Mouse (Mus musculus) heart, embryonic 15.5 days (tissue): ENCODE data around the gene Hdgf. TPM values are rescaled to one million over a fixed set of nuclear protein-coding genes. Genes with fewer than 3 reads are reported as not detected.
"Not testable (repeated sequence)": the region's sequence is repeated elsewhere in the genome, so short reads cannot be mapped to it uniquely, and the experiment has no call there.

Experiments used
- ATAC-seq: fragments of 200-750 bp; cut with Nextera tagmentation; replicated peaks from 2 replicates; pipeline ENCODE4 v1.8.0; 2017; ENCODE audit warnings: low read depth, moderate TSS enrichment; ENCODE audit not compliant: insufficient number of reproducible peaks, insufficient read depth, low FRiP score
- H3K27ac ChIP-seq: fragments of 300-500 bp; sonication (generic); 2 replicates; pipeline ENCODE4 v1.5.1; 2015; ENCODE audit warnings: mild to moderate bottlenecking, inconsistent platforms
- H3K27me3 ChIP-seq: fragments of 300-500 bp; sonication (generic); 2 replicates; pipeline ENCODE4 v1.6.1; 2015; ENCODE audit warnings: inconsistent platforms
- H3K36me3 ChIP-seq: fragments of 300-500 bp; sonication (generic); 2 replicates; pipeline ENCODE4 v1.6.1; 2015; ENCODE audit warnings: mild to moderate bottlenecking, inconsistent platforms
- H3K4me1 ChIP-seq: fragments of 300-500 bp; sonication (generic); replicated peaks from 2 replicates; pipeline ENCODE4 v1.6.1; 2015; ENCODE audit warnings: inconsistent platforms
- H3K4me2 ChIP-seq: fragments of 300-500 bp; sonication (generic); 2 replicates; pipeline ENCODE4 v1.6.1; 2015; ENCODE audit warnings: inconsistent platforms, mild to moderate bottlenecking, moderate library complexity
- H3K4me3 ChIP-seq: fragments of 300-500 bp; sonication (generic); 2 replicates; pipeline ENCODE4 v1.5.1; 2015; ENCODE audit warnings: mild to moderate bottlenecking, inconsistent platforms
- H3K9ac ChIP-seq: fragments of 300-500 bp; sonication (generic); 2 replicates; pipeline ENCODE4 v1.6.1; 2015; ENCODE audit warnings: mild to moderate bottlenecking, inconsistent platforms
- H3K9me3 ChIP-seq: fragments of 300-500 bp; sonication (generic); replicated peaks from 2 replicates; pipeline ENCODE4 v1.6.1; 2016; ENCODE audit warnings: inconsistent platforms
- WGBS: fragments of 180-500 bp; shearing (Covaris S2); methylation state at CpG from one replicate; pipeline ENCODE4 v1.1.7; 2015; ENCODE audit warnings: mixed read lengths; 5-methylcytosine and 5-hydroxymethylcytosine counted together
- polyA plus RNA-seq: library from polyadenylated mRNA; unstranded; fragments of >200 nt; fragmentation: Nextera tagmentation; extraction: Ambion mirVana; gene quantifications from 2 replicates; pipeline ENCODE4 v1.2.1, GENCODE M21; 2015

The Hdgf gene
- 134 and 161 TPM in 2 replicates for polyA plus RNA-seq

GRCm38 (mm10) chr3:87905880-87906485 is at the start of gene Hdgf:
Gene Hdgf (plus strand): TSS chr3:87906321.
- peak within 1 kb of the TSS; percentile 96 for H3K4me3 ChIP-seq
- H3K9ac ChIP-seq: peak within 1 kb of the TSS; percentile 98
- H3K27me3 ChIP-seq: no peaks in the 10 kb centered on the region
- peak within 1 kb of the TSS; percentile 97 for H3K27ac ChIP-seq
- WGBS: under 1% methylated on average over 57 of the region's 57 CpGs
- H3K4me1 ChIP-seq: peaks cover 34% of the 10 kb centered on the region
- no peaks in the 10 kb centered on the region for H3K9me3 ChIP-seq
- peak; percentile 93 for ATAC-seq
- H3K36me3 ChIP-seq: no peaks in the 10 kb centered on the region
- H3K4me2 ChIP-seq: peak within 1 kb of the TSS; percentile 78

GRCm38 (mm10) chr3:87857666-87858065 is 48.5 kb upstream of the Hdgf start:
- Histone ChIP-seq H3K4me3 (no peak overlapping the region), H3K9me3 (no peaks in the 10 kb centered on the region), H3K4me1 (no peaks in the 10 kb centered on the region), H3K36me3 (peaks cover 51% of the 10 kb centered on the region), H3K27ac (no peak overlapping the region), H3K4me2 (no peak overlapping the region), H3K9ac (no peak overlapping the region), H3K27me3 (no peaks in the 10 kb centered on the region)
- no peak for ATAC-seq
- 82% methylated on average over 8 of the region's 8 CpGs for WGBS

GRCm38 (mm10) chr3:87859813-87860212 is 46.3 kb upstream of the Hdgf start:
- H3K4me1 ChIP-seq: no peaks in the 10 kb centered on the region
- H3K36me3 ChIP-seq: peaks cover 67% of the 10 kb centered on the region

GRCm38 (mm10) chr3:87864111-87864510 is 42.0 kb upstream of the Hdgf start:
- H3K9me3 ChIP-seq, H3K27ac ChIP-seq, ATAC-seq, H3K4me3 ChIP-seq, H3K4me2 ChIP-seq, H3K4me1 ChIP-seq, H3K9ac ChIP-seq, H3K27me3 ChIP-seq: not testable (repeated sequence)
- peaks cover 89% of the 10 kb centered on the region for H3K36me3 ChIP-seq
- 87% methylated on average over 4 of the region's 4 CpGs for WGBS

More at GRCm38 (mm10) chr3:87859813-87860212, 46.3 kb upstream of the Hdgf start:
- no peak overlapping the region for H3K27ac ChIP-seq
- WGBS: 23% methylated on average over 3 of the region's 3 CpGs
- no peaks in the 10 kb centered on the region for H3K27me3 ChIP-seq
- H3K9ac ChIP-seq: no peak overlapping the region
- no peak overlapping the region for H3K4me2 ChIP-seq
- no peaks in the 10 kb centered on the region for H3K9me3 ChIP-seq
- ATAC-seq: 0 out of 2 replicates have a peak, but pooled peaks have one; percentile 58
- H3K4me3 ChIP-seq: no peak overlapping the region

GRCm38 (mm10) chr3:87877730-87878129 is 28.4 kb upstream of the Hdgf start:
- Histone ChIP-seq H3K9me3 (no peaks in the 10 kb centered on the region), H3K27me3 (no peaks in the 10 kb centered on the region), H3K4me3 (no peak overlapping the region), H3K36me3 (peaks cover 15% of the 10 kb centered on the region), H3K4me1 (peaks cover 11% of the 10 kb centered on the region), H3K27ac (0 out of 2 replicates have a peak overlapping the region, but pooled peaks have one; percentile 14), H3K9ac (no peak overlapping the region), H3K4me2 (no peak overlapping the region)
- ATAC-seq: no peak
- WGBS: 80% methylated on average over 4 of the region's 4 CpGs

GRCm38 (mm10) chr3:87884291-87884690 is 21.8 kb upstream of the Hdgf start:
- Histone ChIP-seq H3K27me3 (no peaks in the 10 kb centered on the region), H3K4me2 (peak overlapping the region; percentile 78), H3K36me3 (peaks cover 11% of the 10 kb centered on the region; the same call in 1 of the 2 replicates), H3K9me3 (no peaks in the 10 kb centered on the region), H3K4me1 (peaks cover 20% of the 10 kb centered on the region), H3K27ac (peak overlapping the region; percentile 96), H3K4me3 (peak overlapping the region; percentile 99), H3K9ac (peak overlapping the region; percentile 96)
- 0% methylated on average over 3 of the region's 3 CpGs for WGBS
- no peak for ATAC-seq

GRCm38 (mm10) chr3:87884708-87885251 is 21.3 kb upstream of the Hdgf start:
- Histone ChIP-seq H3K4me3 (peak overlapping the region; percentile 99), H3K36me3 (peaks cover 9% of the 10 kb centered on the region; the same call in 1 of the 2 replicates), H3K9me3 (no peaks in the 10 kb centered on the region), H3K4me2 (peak overlapping the region; percentile 78), H3K9ac (peak overlapping the region; percentile 96), H3K27me3 (no peaks in the 10 kb centered on the region), H3K4me1 (peaks cover 20% of the 10 kb centered on the region), H3K27ac (peak overlapping the region; percentile 96)
- ATAC-seq: peak; percentile 9
- 0% methylated on average over 28 of the region's 28 CpGs for WGBS

- no peaks in the 10 kb centered on the region for H3K27me3 ChIP-seq
- peak within 1 kb of the TSS; percentile 99 for H3K4me3 ChIP-seq
- peak; percentile 97 for ATAC-seq
- no peaks in the 10 kb centered on the region for H3K9me3 ChIP-seq
- H3K27ac ChIP-seq: peak within 1 kb of the TSS; percentile 96
- H3K36me3 ChIP-seq: peaks cover 3% of the 10 kb centered on the region; the same call in 1 of the 2 replicates
- H3K4me2 ChIP-seq: peak within 1 kb of the TSS; percentile 78
- WGBS: under 1% methylated on average over 33 of the region's 33 CpGs
- peaks cover 20% of the 10 kb centered on the region for H3K4me1 ChIP-seq
- peak within 1 kb of the TSS; percentile 96 for H3K9ac ChIP-seq
Observed at GRCm38 (mm10) chr3:87885281-87886003, 20.7 kb upstream of the Hdgf start, which contains the start of gene Prcc. Gene Prcc (minus strand): TSS chr3:87885608.

- ATAC-seq: no peak
- H3K27ac ChIP-seq: no peak overlapping the region
- 10% methylated on average over 10 of the region's 10 CpGs for WGBS
Observed at GRCm38 (mm10) chr3:87886004-87886365, 20.1 kb upstream of the Hdgf start.

GRCm38 (mm10) chr3:87886416-87886815 is 19.7 kb upstream of the Hdgf start:
- no peak overlapping the region for H3K9ac ChIP-seq
- H3K36me3 ChIP-seq: no peaks in the 10 kb centered on the region
- no peaks in the 10 kb centered on the region for H3K27me3 ChIP-seq
- 81% methylated on average over 6 of the region's 6 CpGs for WGBS
- H3K4me2 ChIP-seq: peak overlapping the region; percentile 58
- H3K4me1 ChIP-seq: peaks cover 20% of the 10 kb centered on the region
- peak overlapping the region; percentile 99; the same call in 1 of the 2 replicates for H3K4me3 ChIP-seq
- no peak overlapping the region for H3K27ac ChIP-seq
- no peak for ATAC-seq
- H3K9me3 ChIP-seq: no peaks in the 10 kb centered on the region

More at GRCm38 (mm10) chr3:87886004-87886365, 20.1 kb upstream of the Hdgf start:
- Histone ChIP-seq H3K36me3 (no peaks in the 10 kb centered on the region), H3K4me2 (peak overlapping the region; percentile 58), H3K4me1 (peaks cover 20% of the 10 kb centered on the region), H3K27me3 (no peaks in the 10 kb centered on the region), H3K9me3 (no peaks in the 10 kb centered on the region), H3K9ac (0 out of 2 replicates have a peak overlapping the region, but pooled peaks have one; percentile 20), H3K4me3 (peak overlapping the region; percentile 99)

- H3K27me3 ChIP-seq, H3K9me3 ChIP-seq, ATAC-seq, H3K9ac ChIP-seq, H3K27ac ChIP-seq, H3K4me3 ChIP-seq, H3K36me3 ChIP-seq, H3K4me2 ChIP-seq: not testable (repeated sequence)
- 85% methylated on average over 4 of the region's 4 CpGs for WGBS
- H3K4me1 ChIP-seq: peaks cover 20% of the 10 kb centered on the region
Observed at GRCm38 (mm10) chr3:87887400-87887799, 18.7 kb upstream of the Hdgf start.
